Mouse (Mus musculus) MEL (cell line): ENCODE results near the gene Runx3.
A peak's percentile ranks its signal among the peaks of the same experiment; 100 is the strongest.

Source experiments
- EP300 ChIP-seq, 2 experiments: IDR thresholded peaks; 2 replicates each; pipeline ENCODE4 v1.6.1; 2011; ENCODE audit warnings: improper control_type of control experiment in 2 of 2, low read length in 2 of 2, low read depth in 1 of 2, mild to moderate bottlenecking in 1 of 2
- POLR2A ChIP-seq, 2 experiments: IDR thresholded peaks; 2 replicates each; pipeline ENCODE4 v1.6.1; 2011 to 2012; ENCODE audit warnings: low read length in 2 of 2, mild to moderate bottlenecking in 2 of 2, control low read depth in 1 of 2, improper control_type of control experiment in 1 of 2, low read depth in 1 of 2, moderate library complexity in 1 of 2; ENCODE audit not compliant: control insufficient read depth in 1 of 2, insufficient read depth in 1 of 2, poor library complexity in 1 of 2
- RAD21 ChIP-seq: IDR thresholded peaks from 2 replicates; pipeline ENCODE4 v1.6.1; 2011; ENCODE audit warnings: mild to moderate bottlenecking, low read depth, low read length, improper control_type of control experiment
- TCF12 ChIP-seq: IDR thresholded peaks from 2 replicates; pipeline ENCODE4 v1.6.1; 2014; ENCODE audit warnings: low read depth, mild to moderate bottlenecking, inconsistent platforms, low read length, improper control_type of control experiment, moderate library complexity

- peak; percentile 35 for TF ChIP-seq RAD21
- no peak for TF ChIP-seq TCF12
- TF ChIP-seq EP300 (IDR thresholded peaks at IDR 0.05; ENCODE audit: low read depth in 1 of 2, low read length in 2 of 2) = no peak
- no peak for TF ChIP-seq POLR2A (IDR thresholded peaks at IDR 0.05; ENCODE audit: control insufficient read depth in 1 of 2, insufficient read depth in 1 of 2, low read depth in 1 of 2, low read length in 2 of 2, poor library complexity in 1 of 2)
Observed at GRCm38 (mm10) chr4:135209846-135210245, 89.4 kb downstream of the Runx3 start.
